Mouse (Mus musculus): ENCODE measurements around the gene Rbm25. TPM values are rescaled to one million over a fixed set of nuclear protein-coding genes. Genes with fewer than 3 reads are reported as not detected.
"Not testable (repeated sequence)": the region's sequence is repeated elsewhere in the genome, so short reads cannot be mapped to it uniquely, and the experiment has no call there.

Gene Rbm25
- 217 TPM in 2 replicates for polyA plus RNA-seq (2015; fragmentation: Nextera tagmentation; extraction: Ambion mirVana)

- H3K4me3 ChIP-seq (ENCODE audit: low read length), result peak within 1 kb of the TSS; percentile 83
- H3K4me2 ChIP-seq (ENCODE audit: low read length), result peak within 1 kb of the TSS; percentile 66
- not testable (repeated sequence) for H3K4me1 ChIP-seq (ENCODE audit: control insufficient read depth, insufficient read depth, low read depth, low read length); H3K9me3 ChIP-seq (ENCODE audit: control insufficient read depth, low read length); H3K27me3 ChIP-seq (replicated peaks; ENCODE audit: control insufficient read depth, insufficient read depth, low read length); H3K36me3 ChIP-seq (ENCODE audit: control insufficient read depth, insufficient read depth, low read length); ATAC-seq
- peak within 1 kb of the TSS; percentile 96 for H3K27ac ChIP-seq (ENCODE audit: low read depth, low read length)
- H3K9ac ChIP-seq (ENCODE audit: low read depth, low read length), result peak within 1 kb of the TSS; percentile 90
- no CpG with 5 or more reads among the region's 5 CpGs for WGBS
Measured at GRCm38 (mm10) chr12:83630936-83631335, at the start of gene Rbm25. Gene Rbm25 (plus strand): TSS chr12:83631236.

- ATAC-seq, result no peak
- Histone ChIP-seq H3K9me3 (ENCODE audit: control insufficient read depth, low read length) (no peaks in the 10 kb centered on the region), H3K27ac (ENCODE audit: low read depth, low read length) (no peak overlapping the region), H3K9ac (ENCODE audit: low read depth, low read length) (no peak overlapping the region), H3K27me3 (replicated peaks; ENCODE audit: control insufficient read depth, insufficient read depth, low read length) (no peaks in the 10 kb centered on the region), H3K4me3 (ENCODE audit: low read length) (no peak overlapping the region), H3K4me2 (ENCODE audit: low read length) (no peak overlapping the region), H3K36me3 (ENCODE audit: control insufficient read depth, insufficient read depth, low read length) (0 out of 2 replicates have a peak, but pooled peaks cover 3% of the 10 kb centered on the region), H3K4me1 (ENCODE audit: control insufficient read depth, insufficient read depth, low read depth, low read length) (peaks cover 4% of the 10 kb centered on the region)
- 65% methylated on average over 4 of the region's 4 CpGs for WGBS
Measured at GRCm38 (mm10) chr12:83582106-83582505, 48.9 kb upstream of the Rbm25 start.

GRCm38 (mm10) chr12:83582747-83583146, 48.3 kb upstream of the Rbm25 start:
- H3K36me3 ChIP-seq (ENCODE audit: control insufficient read depth, insufficient read depth, low read length), result peaks cover 3% of the 10 kb centered on the region; the same call in 1 of the 2 replicates
- no peaks in the 10 kb centered on the region for H3K27me3 ChIP-seq (replicated peaks; ENCODE audit: control insufficient read depth, insufficient read depth, low read length)
- no peak for ATAC-seq
- no peaks in the 10 kb centered on the region for H3K9me3 ChIP-seq (ENCODE audit: control insufficient read depth, low read length)
- no peak overlapping the region for H3K4me2 ChIP-seq (ENCODE audit: low read length)
- H3K4me1 ChIP-seq (ENCODE audit: control insufficient read depth, insufficient read depth, low read depth, low read length), result peaks cover 4% of the 10 kb centered on the region
- H3K9ac ChIP-seq (ENCODE audit: low read depth, low read length), result no peak overlapping the region
- no peak overlapping the region for H3K27ac ChIP-seq (ENCODE audit: low read depth, low read length)
- 68% methylated on average over 4 of the region's 4 CpGs for WGBS
- no peak overlapping the region for H3K4me3 ChIP-seq (ENCODE audit: low read length)

- Histone ChIP-seq H3K27me3 (replicated peaks; ENCODE audit: control insufficient read depth, insufficient read depth, low read length) (no peaks in the 10 kb centered on the region), H3K4me2 (ENCODE audit: low read length) (no peak overlapping the region), H3K4me3 (ENCODE audit: low read length) (no peak overlapping the region), H3K9ac (ENCODE audit: low read depth, low read length) (no peak overlapping the region), H3K4me1 (ENCODE audit: control insufficient read depth, insufficient read depth, low read depth, low read length) (no peaks in the 10 kb centered on the region), H3K9me3 (ENCODE audit: control insufficient read depth, low read length) (no peaks in the 10 kb centered on the region), H3K36me3 (ENCODE audit: control insufficient read depth, insufficient read depth, low read length) (peaks cover 25% of the 10 kb centered on the region), H3K27ac (ENCODE audit: low read depth, low read length) (no peak overlapping the region)
- 94% methylated on average over 5 of the region's 5 CpGs for WGBS
- no peak for ATAC-seq
Measured at GRCm38 (mm10) chr12:83586628-83587027, 44.4 kb upstream of the Rbm25 start.

GRCm38 (mm10) chr12:83591754-83592501, 39.1 kb upstream of the Rbm25 start:
- Histone ChIP-seq H3K9me3 (ENCODE audit: control insufficient read depth, low read length) (no peaks in the 10 kb centered on the region), H3K4me3 (ENCODE audit: low read length) (no peak overlapping the region), H3K4me2 (ENCODE audit: low read length) (no peak overlapping the region), H3K4me1 (ENCODE audit: control insufficient read depth, insufficient read depth, low read depth, low read length) (peaks cover 27% of the 10 kb centered on the region), H3K27ac (ENCODE audit: low read depth, low read length) (no peak overlapping the region), H3K36me3 (ENCODE audit: control insufficient read depth, insufficient read depth, low read length) (peaks cover 37% of the 10 kb centered on the region), H3K27me3 (replicated peaks; ENCODE audit: control insufficient read depth, insufficient read depth, low read length) (no peaks in the 10 kb centered on the region), H3K9ac (ENCODE audit: low read depth, low read length) (no peak overlapping the region)
- 87% methylated on average over 8 of the region's 8 CpGs for WGBS
- ATAC-seq, result no peak

GRCm38 (mm10) chr12:83594454-83595040, 36.5 kb upstream of the Rbm25 start:
- H3K9me3 ChIP-seq (ENCODE audit: control insufficient read depth, low read length), result no peaks in the 10 kb centered on the region
- no peaks in the 10 kb centered on the region for H3K27me3 ChIP-seq (replicated peaks; ENCODE audit: control insufficient read depth, insufficient read depth, low read length)
- no peak overlapping the region for H3K4me2 ChIP-seq (ENCODE audit: low read length)
- WGBS, result 91% methylated on average over 9 of the region's 9 CpGs
- no peak overlapping the region for H3K9ac ChIP-seq (ENCODE audit: low read depth, low read length)
- H3K36me3 ChIP-seq (ENCODE audit: control insufficient read depth, insufficient read depth, low read length), result peaks cover 22% of the 10 kb centered on the region
- ATAC-seq, result no peak
- no peak overlapping the region for H3K27ac ChIP-seq (ENCODE audit: low read depth, low read length)
- no peak overlapping the region for H3K4me3 ChIP-seq (ENCODE audit: low read length)
- H3K4me1 ChIP-seq (ENCODE audit: control insufficient read depth, insufficient read depth, low read depth, low read length), result peaks cover 27% of the 10 kb centered on the region

GRCm38 (mm10) chr12:83596191-83596954, 34.7 kb upstream of the Rbm25 start:
- Histone ChIP-seq H3K9ac (ENCODE audit: low read depth, low read length) (peak overlapping the region; percentile 99), H3K4me3 (ENCODE audit: low read length) (peak overlapping the region; percentile 90), H3K4me2 (ENCODE audit: low read length) (peak overlapping the region; percentile 59), H3K9me3 (ENCODE audit: control insufficient read depth, low read length) (no peaks in the 10 kb centered on the region), H3K27me3 (replicated peaks; ENCODE audit: control insufficient read depth, insufficient read depth, low read length) (no peaks in the 10 kb centered on the region), H3K27ac (ENCODE audit: low read depth, low read length) (peak overlapping the region; percentile 94), H3K36me3 (ENCODE audit: control insufficient read depth, insufficient read depth, low read length) (peaks cover 15% of the 10 kb centered on the region), H3K4me1 (ENCODE audit: control insufficient read depth, insufficient read depth, low read depth, low read length) (peaks cover 27% of the 10 kb centered on the region)
- 4% methylated on average over 16 of the region's 20 CpGs for WGBS
- no peak; the same call in 1 of the 2 replicates for ATAC-seq

- peak; percentile 100 for ATAC-seq
- H3K27ac ChIP-seq (ENCODE audit: low read depth, low read length), result peak within 1 kb of the TSS; percentile 94
- peak within 1 kb of the TSS; percentile 90 for H3K4me3 ChIP-seq (ENCODE audit: low read length)
- no peaks in the 10 kb centered on the region for H3K9me3 ChIP-seq (ENCODE audit: control insufficient read depth, low read length)
- peaks cover 11% of the 10 kb centered on the region for H3K36me3 ChIP-seq (ENCODE audit: control insufficient read depth, insufficient read depth, low read length)
- H3K9ac ChIP-seq (ENCODE audit: low read depth, low read length), result peak within 1 kb of the TSS; percentile 99
- peaks cover 25% of the 10 kb centered on the region for H3K4me1 ChIP-seq (ENCODE audit: control insufficient read depth, insufficient read depth, low read depth, low read length)
- no peaks in the 10 kb centered on the region for H3K27me3 ChIP-seq (replicated peaks; ENCODE audit: control insufficient read depth, insufficient read depth, low read length)
- peak within 1 kb of the TSS; percentile 59 for H3K4me2 ChIP-seq (ENCODE audit: low read length)
- under 1% methylated on average over 28 of the region's 28 CpGs for WGBS
Measured at GRCm38 (mm10) chr12:83597025-83597501, 34.0 kb upstream of the Rbm25 start, which contains the start of gene Zfyve1. Gene Zfyve1 (minus strand): TSS chr12:83597222.

- ATAC-seq, result no peak
- Histone ChIP-seq H3K36me3 (ENCODE audit: control insufficient read depth, insufficient read depth, low read length) (peaks cover 11% of the 10 kb centered on the region), H3K4me2 (ENCODE audit: low read length) (no peak overlapping the region), H3K4me3 (ENCODE audit: low read length) (no peak overlapping the region), H3K27me3 (replicated peaks; ENCODE audit: control insufficient read depth, insufficient read depth, low read length) (no peaks in the 10 kb centered on the region), H3K9me3 (ENCODE audit: control insufficient read depth, low read length) (no peaks in the 10 kb centered on the region), H3K9ac (ENCODE audit: low read depth, low read length) (no peak overlapping the region), H3K4me1 (ENCODE audit: control insufficient read depth, insufficient read depth, low read depth, low read length) (peaks cover 21% of the 10 kb centered on the region), H3K27ac (ENCODE audit: low read depth, low read length) (no peak overlapping the region)
- WGBS, result 86% methylated on average over 2 of the region's 2 CpGs
Measured at GRCm38 (mm10) chr12:83597881-83598280, 33.2 kb upstream of the Rbm25 start.
